Mouse (Mus musculus): ENCODE data around the gene A830031A19Rik. TPM values are rescaled to one million over a fixed set of nuclear protein-coding genes. Genes with fewer than 3 reads are reported as not detected.

Gene A830031A19Rik
- total and polyA plus RNA-seq, 3 experiments, result not detected

- Histone ChIP-seq H3K9me3 (replicated peaks; ENCODE audit: insufficient read depth, low read length) (no peaks in the 10 kb centered on the region), H3K4me1 (ENCODE audit: control insufficient read depth in 1 of 2, insufficient read depth in 2 of 2, low read length in 2 of 2) (peaks cover 9 to 18% of the 10 kb centered on the region in 2 experiments), H3K36me3 (ENCODE audit: control insufficient read depth in 1 of 2, insufficient read depth in 2 of 2, low read length in 2 of 2) (peaks cover 40 to 54% of the 10 kb centered on the region in 2 experiments), H3K79me2 (ENCODE audit: control insufficient read depth, insufficient read depth, low read length, poor library complexity) (peaks cover 94% of the 10 kb centered on the region), H3K4me3 (ENCODE audit: control insufficient read depth in 1 of 2, insufficient read depth in 1 of 2, low read depth in 2 of 2, low read length in 2 of 2) (peak overlapping the region; percentile 18 to 82; a peak in 2 of 4 replicates), H3K9ac (ENCODE audit: control insufficient read depth, low read depth, low read length, poor library complexity, severe bottlenecking) (peak overlapping the region; percentile 98), H3K27ac (ENCODE audit: control insufficient read depth, low read depth, low read length) (peak overlapping the region; percentile 25; the same call in 1 of the 2 replicates), H3K27me3 (ENCODE audit: control insufficient read depth in 1 of 2, insufficient read depth in 2 of 2, low read length in 2 of 2) (no peaks in the 10 kb centered on the region)
- DNase-seq (ENCODE audit: low read depth, low spot score), result peak; percentile 21
- 0 out of 4 replicates have a peak, but pooled peaks of 1 of the 2 experiments have one; percentile 15 for TF ChIP-seq POLR2A (IDR thresholded peaks at IDR 0.05; ENCODE audit: control insufficient read depth in 1 of 2, insufficient read depth in 1 of 2, low read depth in 1 of 2, low read length in 2 of 2, poor library complexity in 1 of 2)
- TF ChIP-seq ZNF384 (IDR thresholded peaks at IDR 0.05; ENCODE audit: low read depth, low read length), result peak; percentile 60; the same call in 1 of the 2 replicates
- TF ChIP-seq CHD1 (IDR thresholded peaks at IDR 0.05; ENCODE audit: low read depth, low read length), result 0 out of 2 replicates have a peak, but pooled peaks have one; percentile 66
- TF ChIP-seq MXI1 (IDR thresholded peaks at IDR 0.05; ENCODE audit: low read depth, low read length), result no peak
These were observed 9.2 kb upstream of the A830031A19Rik start for GRCm38 (mm10) chr11:24084077-24084476.

- peak; percentile 86 for DNase-seq (ENCODE audit: low read depth, low spot score)
- Histone ChIP-seq H3K9ac (ENCODE audit: control insufficient read depth, low read depth, low read length, poor library complexity, severe bottlenecking) (peak overlapping the region; percentile 98), H3K27ac (ENCODE audit: control insufficient read depth, low read depth, low read length) (peak overlapping the region; percentile 77), H3K79me2 (ENCODE audit: control insufficient read depth, insufficient read depth, low read length, poor library complexity) (peaks cover 94% of the 10 kb centered on the region), H3K4me3 (ENCODE audit: control insufficient read depth in 1 of 2, insufficient read depth in 1 of 2, low read depth in 2 of 2, low read length in 2 of 2) (peak overlapping the region; percentile 49 to 82), H3K4me1 (ENCODE audit: control insufficient read depth in 1 of 2, insufficient read depth in 2 of 2, low read length in 2 of 2) (peaks cover 9 to 18% of the 10 kb centered on the region in 2 experiments), H3K9me3 (replicated peaks; ENCODE audit: insufficient read depth, low read length) (no peaks in the 10 kb centered on the region), H3K27me3 (ENCODE audit: control insufficient read depth in 1 of 2, insufficient read depth in 2 of 2, low read length in 2 of 2) (no peaks in the 10 kb centered on the region), H3K36me3 (ENCODE audit: control insufficient read depth in 1 of 2, insufficient read depth in 2 of 2, low read length in 2 of 2) (peaks cover 34 to 48% of the 10 kb centered on the region in 2 experiments)
- TF ChIP-seq MYC (IDR thresholded peaks at IDR 0.05; ENCODE audit: low read depth, low read length), result no peak
- TF ChIP-seq MAZ (IDR thresholded peaks at IDR 0.05; ENCODE audit: low read depth, low read length), result no peak
- TF ChIP-seq MXI1 (IDR thresholded peaks at IDR 0.05; ENCODE audit: low read depth, low read length), result peak; percentile 83
- TF ChIP-seq POLR2A (IDR thresholded peaks at IDR 0.05; ENCODE audit: control insufficient read depth in 1 of 2, insufficient read depth in 1 of 2, low read depth in 1 of 2, low read length in 2 of 2, poor library complexity in 1 of 2), result peak in 1 of 2 experiments; percentile 30; a peak in 1 of 4 replicates
- 0 out of 2 replicates have a peak, but pooled peaks have one; percentile 23 for TF ChIP-seq TAL1 (IDR thresholded peaks at IDR 0.05; ENCODE audit: low read length)
- no peak for TF ChIP-seq ZNF384 (IDR thresholded peaks at IDR 0.05; ENCODE audit: low read depth, low read length)
- TF ChIP-seq ZKSCAN1 (IDR thresholded peaks at IDR 0.05; ENCODE audit: low read depth, low read length), result no peak
- TF ChIP-seq TBP (IDR thresholded peaks at IDR 0.05; ENCODE audit: low read depth, low read length), result peak; percentile 90
- TF ChIP-seq SIN3A (IDR thresholded peaks at IDR 0.05; ENCODE audit: low read length), result peak; percentile 65
- peak; percentile 46; the same call in 1 of the 2 replicates for TF ChIP-seq GATA1 (IDR thresholded peaks at IDR 0.05; ENCODE audit: low read depth, low read length)
- no peak for TF ChIP-seq SMC3 (IDR thresholded peaks at IDR 0.05; ENCODE audit: low read depth, low read length)
- no peak for TF ChIP-seq MAX (IDR thresholded peaks at IDR 0.05; ENCODE audit: low read length)
- TF ChIP-seq E2F4 (IDR thresholded peaks at IDR 0.05; ENCODE audit: borderline replicate concordance, low read depth, low read length), result no peak
These were observed 8.6 kb upstream of the A830031A19Rik start for GRCm38 (mm10) chr11:24083423-24083822.

GRCm38 (mm10) chr11:24083076-24083405 is 8.2 kb upstream of the A830031A19Rik start:
- Histone ChIP-seq H3K79me2 (ENCODE audit: control insufficient read depth, insufficient read depth, low read length, poor library complexity) (peaks cover 94% of the 10 kb centered on the region), H3K27me3 (ENCODE audit: control insufficient read depth in 1 of 2, insufficient read depth in 2 of 2, low read length in 2 of 2) (no peaks in the 10 kb centered on the region), H3K4me1 (ENCODE audit: control insufficient read depth in 1 of 2, insufficient read depth in 2 of 2, low read length in 2 of 2) (peaks cover 9 to 18% of the 10 kb centered on the region in 2 experiments), H3K36me3 (ENCODE audit: control insufficient read depth in 1 of 2, insufficient read depth in 2 of 2, low read length in 2 of 2) (peaks cover 30 to 45% of the 10 kb centered on the region in 2 experiments), H3K27ac (ENCODE audit: control insufficient read depth, low read depth, low read length) (peak overlapping the region; percentile 77), H3K9ac (ENCODE audit: control insufficient read depth, low read depth, low read length, poor library complexity, severe bottlenecking) (peak overlapping the region; percentile 98), H3K4me3 (ENCODE audit: control insufficient read depth in 1 of 2, insufficient read depth in 1 of 2, low read depth in 2 of 2, low read length in 2 of 2) (peak overlapping the region; percentile 49 to 82), H3K9me3 (replicated peaks; ENCODE audit: insufficient read depth, low read length) (no peaks in the 10 kb centered on the region)
- DNase-seq (ENCODE audit: low read depth, low spot score), result no peak
- TF ChIP-seq MYB (IDR thresholded peaks at IDR 0.05; ENCODE audit: low read depth, low read length), result no peak
- TF ChIP-seq MAFK (IDR thresholded peaks at IDR 0.05; ENCODE audit: borderline replicate concordance, low read depth, low read length), result no peak
- TF ChIP-seq ZNF384 (IDR thresholded peaks at IDR 0.05; ENCODE audit: low read depth, low read length), result no peak
- 0 out of 2 replicates have a peak, but pooled peaks have one; percentile 45 for TF ChIP-seq ZMIZ1 (IDR thresholded peaks at IDR 0.05; ENCODE audit: low read depth, low read length)
- 0 out of 2 replicates have a peak, but pooled peaks have one; percentile 70 for TF ChIP-seq CHD1 (IDR thresholded peaks at IDR 0.05; ENCODE audit: low read depth, low read length)

All from MEL (cell line).